8 mouse cellular contexts compared by ENCODE assay signal in the genomic region with DNA sequence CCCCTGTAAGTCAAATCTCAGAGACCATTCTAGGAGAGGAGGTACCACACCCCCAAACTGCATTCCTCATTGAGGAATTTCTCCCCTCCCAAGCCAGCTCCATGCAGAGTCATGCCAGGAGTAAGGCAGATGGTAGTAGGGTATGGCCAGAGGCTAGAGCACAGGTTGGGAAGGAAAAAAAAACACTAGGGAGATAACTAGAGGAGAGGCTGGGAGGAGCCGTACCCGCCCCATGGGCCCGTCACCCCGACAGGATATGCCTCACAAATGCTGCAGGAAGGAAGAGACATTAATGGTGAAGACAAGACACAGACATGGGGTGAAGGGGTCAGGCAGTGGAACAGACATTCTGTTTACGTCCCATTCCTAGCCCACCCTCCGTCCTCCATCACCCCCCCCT. TPM values are rescaled to one million over a fixed set of nuclear protein-coding genes. Genes with fewer than 3 reads are reported as not detected.
DNase-seq lines count a peak whose midpoint lies in the region; ATAC-seq and TF ChIP-seq lines count a peak whose summit lies in the region.

No protein-coding gene starts in this region.

- H3K79me2 ChIP-seq in heart, adult 2 months (replicated peaks; ENCODE audit: control insufficient read depth, insufficient read depth, low read length) = no peaks in the 10 kb centered on the region; the same call in 1 of the 2 replicates

- no peaks in the 10 kb centered on the region for H3K9me3 ChIP-seq in embryonic facial prominence, embryonic 12.5 days
- no peaks in the 10 kb centered on the region for H3K9me3 ChIP-seq in intestine, postnatal 0 days (ENCODE audit: control insufficient read depth)
- no peaks in the 10 kb centered on the region for H3K9me3 ChIP-seq in liver, postnatal 0 days (ENCODE audit: low read length)
- no peaks in the 10 kb centered on the region for H3K9me3 ChIP-seq in stomach, embryonic 15.5 days

- no peaks in the 10 kb centered on the region for H3K27me3 ChIP-seq in heart, adult 2 months (ENCODE audit: control insufficient read depth, insufficient read depth, low read length)
- H3K27me3 ChIP-seq in embryonic facial prominence, embryonic 12.5 days = no peaks in the 10 kb centered on the region
- H3K27me3 ChIP-seq in intestine, postnatal 0 days (replicated peaks; ENCODE audit: control insufficient read depth, insufficient read depth, low read length) = no peaks in the 10 kb centered on the region
- no peaks in the 10 kb centered on the region for H3K27me3 ChIP-seq in liver, postnatal 0 days (ENCODE audit: insufficient read depth, low read length)
- no peaks in the 10 kb centered on the region for H3K27me3 ChIP-seq in stomach, embryonic 15.5 days (replicated peaks)

- H3K9ac ChIP-seq in heart, adult 2 months (ENCODE audit: low read depth, low read length) = peak overlapping the region; percentile 66
- peak overlapping the region; percentile 27; the same call in 1 of the 2 replicates for H3K9ac ChIP-seq in embryonic facial prominence, embryonic 12.5 days
- peak overlapping the region; percentile 23 for H3K9ac ChIP-seq in intestine, postnatal 0 days (ENCODE audit: low read depth, low read length)
- H3K9ac ChIP-seq in liver, postnatal 0 days (replicated peaks) = 0 out of 2 replicates have a peak overlapping the region, but pooled peaks have one; percentile 16
- H3K9ac ChIP-seq in stomach, embryonic 15.5 days = peak overlapping the region; percentile 12; the same call in 1 of the 2 replicates

- peak; percentile 45 to 51 for DNase-seq in heart, adult 2 months
- DNase-seq in heart, postnatal 14 days = no peak
- DNase-seq in liver, postnatal 0 days = no peak
- DNase-seq in gastrocnemius, adult 8-10 months (ENCODE audit: low spot score in 2 of 2) = no peak
- no peak for DNase-seq in right cerebral cortex, postnatal 36 days (ENCODE audit: low spot score in 2 of 2)

- peaks cover 11% of the 10 kb centered on the region for H3K36me3 ChIP-seq in heart, adult 2 months (ENCODE audit: control insufficient read depth, insufficient read depth, low read length)
- peaks cover 55% of the 10 kb centered on the region for H3K36me3 ChIP-seq in embryonic facial prominence, embryonic 12.5 days
- H3K36me3 ChIP-seq in intestine, postnatal 0 days (ENCODE audit: control insufficient read depth, insufficient read depth) = peaks cover 35% of the 10 kb centered on the region
- peaks cover 51% of the 10 kb centered on the region for H3K36me3 ChIP-seq in liver, postnatal 0 days (replicated peaks; ENCODE audit: insufficient read depth, low read length)
- peaks cover 46% of the 10 kb centered on the region for H3K36me3 ChIP-seq in stomach, embryonic 15.5 days

- ATAC-seq in embryonic facial prominence, embryonic 12.5 days (ENCODE audit: insufficient number of reproducible peaks, insufficient read depth, low FRiP score, low TSS enrichment) = no peak
- no peak for ATAC-seq in intestine, postnatal 0 days
- ATAC-seq in liver, postnatal 0 days = no peak
- no peak for ATAC-seq in stomach, embryonic 15.5 days (ENCODE audit: insufficient read depth, low FRiP score, low read depth)

- H3K4me3 ChIP-seq in heart, adult 2 months = peak overlapping the region; percentile 99
- H3K4me3 ChIP-seq in embryonic facial prominence, embryonic 12.5 days = peak overlapping the region; percentile 80
- H3K4me3 ChIP-seq in intestine, postnatal 0 days (ENCODE audit: low read depth, low read length) = peak overlapping the region; percentile 94
- peak overlapping the region; percentile 89; the same call in 1 of the 2 replicates for H3K4me3 ChIP-seq in liver, postnatal 0 days (ENCODE audit: low read depth, low read length)
- peak overlapping the region; percentile 89 for H3K4me3 ChIP-seq in stomach, embryonic 15.5 days (replicated peaks)

- peak overlapping the region; percentile 100 for H3K27ac ChIP-seq in heart, adult 2 months
- H3K27ac ChIP-seq in embryonic facial prominence, embryonic 12.5 days = peak overlapping the region; percentile 30; the same call in 1 of the 2 replicates
- H3K27ac ChIP-seq in intestine, postnatal 0 days (ENCODE audit: low read depth, low read length) = peak overlapping the region; percentile 95
- H3K27ac ChIP-seq in liver, postnatal 0 days (ENCODE audit: low read depth) = 0 out of 2 replicates have a peak overlapping the region, but pooled peaks have one; percentile 22
- peak overlapping the region; percentile 99 for H3K27ac ChIP-seq in stomach, embryonic 15.5 days

- intact Hi-C loops in heart, adult 2 months (cut with DNase I) = loop anchor here (5.0 to 10.0 kb wide), 2 partner anchors 36 to 397 kb away; partner anchors contain the start of genes Baz2a and Esyt1
- intact Hi-C loops in heart, postnatal 14 days (cut with DNase I) = no loop called here

- TF ChIP-seq POLR2A in heart, adult 2 months (IDR thresholded peaks at IDR 0.05; ENCODE audit: insufficient read depth, low read depth, low read length) = no peak; the same call in 1 of the 2 replicates

- H3K4me1 ChIP-seq in heart, adult 2 months (ENCODE audit: control insufficient read depth, insufficient read depth, low read length) = peaks cover 19% of the 10 kb centered on the region
- H3K4me1 ChIP-seq in embryonic facial prominence, embryonic 12.5 days = peaks cover 24% of the 10 kb centered on the region
- H3K4me1 ChIP-seq in intestine, postnatal 0 days (replicated peaks; ENCODE audit: control insufficient read depth, insufficient read depth, low read length) = no peaks in the 10 kb centered on the region
- H3K4me1 ChIP-seq in liver, postnatal 0 days (ENCODE audit: insufficient read depth) = peaks cover 23% of the 10 kb centered on the region
- H3K4me1 ChIP-seq in stomach, embryonic 15.5 days = peaks cover 37% of the 10 kb centered on the region

- WGBS in heart, adult 2 months = 10% methylated on average over 6 of the region's 6 CpGs
- 66% methylated on average over 6 of the region's 6 CpGs for WGBS in embryonic facial prominence, embryonic 12.5 days
- 20% methylated on average over 5 of the region's 6 CpGs for WGBS in intestine, postnatal 0 days
- WGBS in liver, postnatal 0 days (ENCODE audit: insufficient replicate concordance) = 60% methylated on average over 6 of the region's 6 CpGs
- 27% methylated on average over 6 of the region's 6 CpGs for WGBS in stomach, embryonic 15.5 days

- TF ChIP-seq EP300 in heart, adult 2 months (IDR thresholded peaks at IDR 0.05; ENCODE audit: insufficient read depth, low read depth, low read length) = no peak
- no peak for TF ChIP-seq EP300 in liver, postnatal 0 days (IDR thresholded peaks at IDR 0.05; ENCODE audit: low read depth)

- peak overlapping the region; percentile 65 for H3K4me2 ChIP-seq in embryonic facial prominence, embryonic 12.5 days (replicated peaks)
- peak overlapping the region; percentile 91 for H3K4me2 ChIP-seq in intestine, postnatal 0 days (replicated peaks; ENCODE audit: low read depth)
- H3K4me2 ChIP-seq in liver, postnatal 0 days (ENCODE audit: low read depth, low read length) = peak overlapping the region; percentile 93
- peak overlapping the region; percentile 84 for H3K4me2 ChIP-seq in stomach, embryonic 15.5 days

- TF ChIP-seq CTCF in heart, adult 2 months (IDR thresholded peaks at IDR 0.05) = no peak
- no peak for TF ChIP-seq CTCF in intestine, postnatal 0 days (IDR thresholded peaks at IDR 0.05; ENCODE audit: low read depth)
- TF ChIP-seq CTCF in liver, postnatal 0 days (IDR thresholded peaks at IDR 0.05; ENCODE audit: low read depth) = no peak

RNA-seq across cellular contexts. Expression of gene Myl6, which starts 2.5 kb away (rescaled TPM):
- 100 to 1,000 TPM; 242 to 302 TPM for total RNA-seq in heart, adult 2 months (2021)
- 379 and 468 TPM in 2 replicates for polyA plus RNA-seq in heart, adult 2 months (2012; rRNA removed)
- 100 to 1,000 TPM; 357 to 392 TPM for total RNA-seq in heart, postnatal 14 days (2021)
- polyA plus RNA-seq in embryonic facial prominence, embryonic 12.5 days (2016; fragmentation: Nextera tagmentation; extraction: Ambion mirVana) = 877 and 907 TPM in 2 replicates
- 2,493 and 2,543 TPM in 2 replicates for polyA plus RNA-seq in intestine, postnatal 0 days (2015; fragmentation: Nextera tagmentation; extraction: Ambion mirVana)
- 437 and 442 TPM in 2 replicates for polyA plus RNA-seq in liver, postnatal 0 days (2015; fragmentation: Nextera tagmentation; extraction: Ambion mirVana)
- polyA plus RNA-seq in stomach, embryonic 15.5 days (2015; fragmentation: Nextera tagmentation; extraction: Ambion mirVana) = 1,838 and 1,873 TPM in 2 replicates
- 100 to 1,000 TPM; 125 to 188 (median 158) TPM for total RNA-seq in gastrocnemius, adult 8-10 months (2022)

RNA-seq across cellular contexts. Expression of gene Myl6b, which starts 7.0 kb away (rescaled TPM):
- 1 to 10 TPM; 3.5 to 3.8 TPM for total RNA-seq in heart, adult 2 months (2021)
- 2.9 and 4.1 TPM in 2 replicates for polyA plus RNA-seq in heart, adult 2 months (2012; rRNA removed)
- total RNA-seq in heart, postnatal 14 days (2021) = 1 to 10 TPM; 3.3 to 4.3 TPM
- 3.2 and 3.9 TPM in 2 replicates for polyA plus RNA-seq in embryonic facial prominence, embryonic 12.5 days (2016; fragmentation: Nextera tagmentation; extraction: Ambion mirVana)
- polyA plus RNA-seq in intestine, postnatal 0 days (2015; fragmentation: Nextera tagmentation; extraction: Ambion mirVana) = 1.3 and 1.8 TPM in 2 replicates
- polyA plus RNA-seq in liver, postnatal 0 days (2015; fragmentation: Nextera tagmentation; extraction: Ambion mirVana) = 1.5 and 1.7 TPM in 2 replicates
- 3.0 and 3.4 TPM in 2 replicates for polyA plus RNA-seq in stomach, embryonic 15.5 days (2015; fragmentation: Nextera tagmentation; extraction: Ambion mirVana)
- 10 to 100 TPM in 2 of 4 experiments, 1 to 10 TPM in 2; 8.7 to 11.7 (median 10.0) TPM for total RNA-seq in gastrocnemius, adult 8-10 months (2022)

RNA-seq across cellular contexts. Expression of gene Smarcc2, which starts 32.4 kb away (rescaled TPM):
- total RNA-seq in heart, adult 2 months (2021) = 10 to 100 TPM; 75.5 to 77.6 TPM
- 49.1 and 61.1 TPM in 2 replicates for polyA plus RNA-seq in heart, adult 2 months (2012; rRNA removed)
- total RNA-seq in heart, postnatal 14 days (2021) = 10 to 100 TPM; 76.6 to 80.5 TPM
- 121 and 125 TPM in 2 replicates for polyA plus RNA-seq in embryonic facial prominence, embryonic 12.5 days (2016; fragmentation: Nextera tagmentation; extraction: Ambion mirVana)
- polyA plus RNA-seq in intestine, postnatal 0 days (2015; fragmentation: Nextera tagmentation; extraction: Ambion mirVana) = 31.1 and 31.6 TPM in 2 replicates
- polyA plus RNA-seq in liver, postnatal 0 days (2015; fragmentation: Nextera tagmentation; extraction: Ambion mirVana) = 13.4 and 14.7 TPM in 2 replicates
- 63.1 and 70.0 TPM in 2 replicates for polyA plus RNA-seq in stomach, embryonic 15.5 days (2015; fragmentation: Nextera tagmentation; extraction: Ambion mirVana)
- 10 to 100 TPM; 45.6 to 53.3 (median 49.5) TPM for total RNA-seq in gastrocnemius, adult 8-10 months (2022)

RNA-seq across cellular contexts. Expression of gene Esyt1, which starts 34.2 kb away (rescaled TPM):
- total RNA-seq in heart, adult 2 months (2021) = 10 to 100 TPM; 16.4 to 17.9 TPM
- polyA plus RNA-seq in heart, adult 2 months (2012; rRNA removed) = 23.6 and 24.7 TPM in 2 replicates
- total RNA-seq in heart, postnatal 14 days (2021) = 10 to 100 TPM; 22.3 to 23.6 TPM
- 29.2 and 30.7 TPM in 2 replicates for polyA plus RNA-seq in embryonic facial prominence, embryonic 12.5 days (2016; fragmentation: Nextera tagmentation; extraction: Ambion mirVana)
- polyA plus RNA-seq in intestine, postnatal 0 days (2015; fragmentation: Nextera tagmentation; extraction: Ambion mirVana) = 11.7 and 12.5 TPM in 2 replicates
- polyA plus RNA-seq in liver, postnatal 0 days (2015; fragmentation: Nextera tagmentation; extraction: Ambion mirVana) = 6.6 and 7.6 TPM in 2 replicates
- polyA plus RNA-seq in stomach, embryonic 15.5 days (2015; fragmentation: Nextera tagmentation; extraction: Ambion mirVana) = 28.8 and 32.1 TPM in 2 replicates
- total RNA-seq in gastrocnemius, adult 8-10 months (2022) = 10 to 100 TPM; 10.4 to 13.5 (median 13.4) TPM

RNA-seq across cellular contexts. Expression of gene Zc3h10, which starts 56.1 kb away (rescaled TPM):
- 1 to 10 TPM; 7.5 to 7.6 TPM for total RNA-seq in heart, adult 2 months (2021)
- polyA plus RNA-seq in heart, adult 2 months (2012; rRNA removed) = 6.6 and 6.8 TPM in 2 replicates
- total RNA-seq in heart, postnatal 14 days (2021) = 1 to 10 TPM; 7.0 to 8.4 TPM
- 18.8 and 19.4 TPM in 2 replicates for polyA plus RNA-seq in embryonic facial prominence, embryonic 12.5 days (2016; fragmentation: Nextera tagmentation; extraction: Ambion mirVana)
- 10.0 and 10.4 TPM in 2 replicates for polyA plus RNA-seq in intestine, postnatal 0 days (2015; fragmentation: Nextera tagmentation; extraction: Ambion mirVana)
- polyA plus RNA-seq in liver, postnatal 0 days (2015; fragmentation: Nextera tagmentation; extraction: Ambion mirVana) = 5.0 and 5.4 TPM in 2 replicates
- 12.1 and 12.4 TPM in 2 replicates for polyA plus RNA-seq in stomach, embryonic 15.5 days (2015; fragmentation: Nextera tagmentation; extraction: Ambion mirVana)
- 1 to 10 TPM; 5.7 to 7.5 (median 6.7) TPM for total RNA-seq in gastrocnemius, adult 8-10 months (2022)

Comparison
In these comparisons a context has a peak if more than half of its experiments do, and no peak if none do; other contexts are left out.
1. DNase-seq: peak in heart, adult 2 months (2 of 2); none in heart, postnatal 14 days (0 of 2), liver, postnatal 0 days (single experiment), gastrocnemius, adult 8-10 months (0 of 2) and right cerebral cortex, postnatal 36 days (0 of 2).
2. H3K27ac ChIP-seq: peak in every context shown above with its lines; median percentile 100 in heart, adult 2 months; 99 in stomach, embryonic 15.5 days; 95 in intestine, postnatal 0 days; 30 in embryonic facial prominence, embryonic 12.5 days; 22 in liver, postnatal 0 days.
3. H3K9ac ChIP-seq: peak in every context shown above with its lines; median percentile 66 in heart, adult 2 months; 27 in embryonic facial prominence, embryonic 12.5 days; 23 in intestine, postnatal 0 days; 16 in liver, postnatal 0 days; 12 in stomach, embryonic 15.5 days.
4. Peak in every context shown above with its lines, with median percentiles within 50 percentile points of each other: H3K4me3 ChIP-seq and H3K4me2 ChIP-seq.